Mouse (Mus musculus) liver, embryonic 15.5 days (tissue): ENCODE data around the gene Col24a1. TPM values are rescaled to one million over a fixed set of nuclear protein-coding genes. Genes with fewer than 3 reads are reported as not detected.

ENCODE experiments used
- ATAC-seq: fragments of 200-750 bp; cut with Nextera tagmentation; 2 replicates; pipeline ENCODE4 v1.8.0; 2017; ENCODE audit warnings: moderate number of reproducible peaks, mild to moderate bottlenecking, moderate library complexity; ENCODE audit not compliant: insufficient read depth
- H3K27ac ChIP-seq: fragments of 300-500 bp; sonication (generic); replicated peaks from 2 replicates; pipeline ENCODE4 v1.5.1; 2015; ENCODE audit warnings: mild to moderate bottlenecking, inconsistent platforms
- H3K27me3 ChIP-seq: fragments of 300-500 bp; sonication (generic); 2 replicates; pipeline ENCODE4 v1.6.1; 2015; ENCODE audit warnings: mild to moderate bottlenecking, inconsistent platforms
- H3K36me3 ChIP-seq: fragments of 300-500 bp; sonication (generic); replicated peaks from 2 replicates; pipeline ENCODE4 v1.6.1; 2015; ENCODE audit warnings: moderate library complexity, mild to moderate bottlenecking, inconsistent platforms
- H3K4me1 ChIP-seq: fragments of 300-500 bp; sonication (generic); replicated peaks from 2 replicates; pipeline ENCODE4 v1.6.1; 2015; ENCODE audit warnings: inconsistent platforms
- H3K4me2 ChIP-seq: fragments of 300-500 bp; sonication (generic); 2 replicates; pipeline ENCODE4 v1.6.1; 2015; ENCODE audit warnings: moderate library complexity, mild to moderate bottlenecking, inconsistent platforms
- H3K4me3 ChIP-seq: fragments of 300-500 bp; sonication (generic); replicated peaks from 2 replicates; pipeline ENCODE4 v1.5.1; 2015; ENCODE audit warnings: mild to moderate bottlenecking, inconsistent platforms
- H3K9ac ChIP-seq: fragments of 300-500 bp; sonication (generic); 2 replicates; pipeline ENCODE4 v1.6.1; 2015; ENCODE audit warnings: moderate library complexity, mild to moderate bottlenecking, inconsistent platforms
- H3K9me3 ChIP-seq: fragments of 300-500 bp; sonication (generic); replicated peaks from 2 replicates; pipeline ENCODE4 v1.6.1; 2016; ENCODE audit warnings: inconsistent platforms
- WGBS: fragments of 180-500 bp; shearing (Covaris S2); methylation state at CpG from one replicate; pipeline ENCODE4 v1.1.7; 2015; ENCODE audit warnings: mixed read lengths; ENCODE audit not compliant: insufficient replicate concordance; 5-methylcytosine and 5-hydroxymethylcytosine counted together
- polyA plus RNA-seq: library from polyadenylated mRNA; unstranded; fragments of >200 nt; fragmentation: Nextera tagmentation; extraction: Ambion mirVana; gene quantifications from 2 replicates; pipeline ENCODE4 v1.2.1, GENCODE M21; 2015

Gene Col24a1
- polyA plus RNA-seq, 1 experiment from 2014 or later = 0.21 TPM

DNA sequence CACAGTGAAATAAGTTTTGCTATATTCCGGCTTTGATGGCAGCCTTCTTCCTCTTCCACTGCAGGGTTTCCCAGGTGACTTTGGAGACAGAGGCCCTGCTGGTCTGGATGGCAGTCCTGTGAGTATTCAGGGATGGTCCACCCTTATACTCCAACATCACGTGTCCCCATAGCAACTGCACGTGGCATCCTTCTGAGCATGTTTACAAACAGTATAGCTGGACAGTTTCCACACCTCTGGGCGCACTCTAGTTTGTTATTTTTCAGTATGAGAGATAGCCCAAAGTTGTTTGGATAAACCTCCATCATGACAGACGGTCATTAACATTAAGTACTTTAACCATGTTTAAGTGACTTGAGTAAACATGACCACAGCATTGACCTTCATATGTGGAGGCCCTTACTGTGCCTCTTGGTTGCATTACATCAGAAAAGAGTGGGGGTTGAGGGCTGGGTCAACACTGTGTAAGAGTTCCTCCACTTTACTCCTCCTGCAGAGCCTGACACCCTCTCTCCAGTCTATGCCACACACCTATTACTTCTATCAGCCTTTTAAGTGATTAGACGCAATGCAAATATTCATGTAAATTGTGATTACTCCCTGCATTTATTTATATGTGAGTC lies 64.7 kb downstream of the Col24a1 start:
- no peak overlapping the region for H3K27ac ChIP-seq

DNA sequence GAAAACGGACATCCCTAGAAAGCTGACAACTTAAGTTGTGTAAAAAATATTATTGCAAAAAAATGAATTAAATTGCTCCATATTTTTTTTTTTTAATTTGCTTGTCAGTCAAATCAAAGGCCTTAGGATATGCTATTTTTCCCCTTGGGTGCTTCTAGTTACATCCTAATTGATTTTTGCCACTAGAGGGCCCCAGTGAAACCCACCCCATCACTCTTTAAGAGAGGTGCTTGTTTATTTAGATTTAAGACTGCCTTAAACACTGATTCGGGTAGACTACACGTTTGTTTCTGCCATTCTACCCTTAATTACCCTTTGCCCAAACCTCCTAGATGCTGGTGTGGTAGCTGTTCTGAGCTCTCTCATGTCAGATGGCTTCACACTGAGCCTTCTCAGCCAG lies 73.0 kb downstream of the Col24a1 start:
- no peak overlapping the region for H3K4me3 ChIP-seq
- WGBS = 22% methylated on average over 3 of the region's 3 CpGs
- H3K27me3 ChIP-seq = no peaks in the 10 kb centered on the region
- H3K4me2 ChIP-seq = no peak overlapping the region
- ATAC-seq = no peak
- no peaks in the 10 kb centered on the region for H3K36me3 ChIP-seq
- no peaks in the 10 kb centered on the region for H3K4me1 ChIP-seq
- no peaks in the 10 kb centered on the region for H3K9me3 ChIP-seq
- no peak overlapping the region for H3K9ac ChIP-seq
- no peak overlapping the region for H3K27ac ChIP-seq

More for the DNA sequence above, 64.7 kb downstream of the Col24a1 start:
- no peak overlapping the region for H3K9ac ChIP-seq
- H3K27me3 ChIP-seq = no peaks in the 10 kb centered on the region
- H3K4me1 ChIP-seq = no peaks in the 10 kb centered on the region
- no peaks in the 10 kb centered on the region for H3K9me3 ChIP-seq
- 61% methylated on average over 6 of the region's 6 CpGs for WGBS
- no peak overlapping the region for H3K4me3 ChIP-seq
- H3K4me2 ChIP-seq = no peak overlapping the region
- no peaks in the 10 kb centered on the region for H3K36me3 ChIP-seq
- no peak for ATAC-seq

DNA sequence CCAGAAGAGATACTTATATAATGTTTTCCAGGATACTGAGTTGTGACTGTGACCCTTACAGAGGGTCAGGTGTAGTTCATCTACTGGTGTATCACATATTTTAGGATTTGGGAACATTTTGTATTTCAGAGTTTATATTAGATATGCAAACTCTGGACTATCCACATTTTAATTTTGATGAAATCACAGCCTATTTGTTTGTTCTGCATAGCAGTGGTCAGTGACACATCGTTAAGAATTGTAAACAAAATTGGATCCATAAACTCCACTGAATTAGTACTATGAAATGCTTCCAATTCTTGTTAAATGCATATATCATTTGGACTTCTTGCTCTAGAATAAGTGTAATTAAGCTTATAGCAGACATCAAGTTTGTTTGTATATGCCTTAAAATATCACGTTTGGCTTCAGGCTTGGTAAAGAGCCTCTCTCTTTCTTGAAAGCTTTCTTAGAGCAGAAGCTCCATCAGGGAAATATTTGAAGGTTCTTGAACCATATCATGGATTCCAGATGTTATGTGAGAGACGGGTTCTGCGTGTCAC lies 75.0 kb downstream of the Col24a1 start:
- no peaks in the 10 kb centered on the region for H3K27me3 ChIP-seq
- no peaks in the 10 kb centered on the region for H3K4me1 ChIP-seq
- H3K9ac ChIP-seq = no peak overlapping the region
- no peaks in the 10 kb centered on the region for H3K36me3 ChIP-seq
- no peaks in the 10 kb centered on the region for H3K9me3 ChIP-seq
- no peak overlapping the region for H3K27ac ChIP-seq
- H3K4me3 ChIP-seq = no peak overlapping the region
- WGBS = 64% methylated on average over 4 of the region's 4 CpGs
- no peak overlapping the region for H3K4me2 ChIP-seq
- ATAC-seq = no peak

DNA sequence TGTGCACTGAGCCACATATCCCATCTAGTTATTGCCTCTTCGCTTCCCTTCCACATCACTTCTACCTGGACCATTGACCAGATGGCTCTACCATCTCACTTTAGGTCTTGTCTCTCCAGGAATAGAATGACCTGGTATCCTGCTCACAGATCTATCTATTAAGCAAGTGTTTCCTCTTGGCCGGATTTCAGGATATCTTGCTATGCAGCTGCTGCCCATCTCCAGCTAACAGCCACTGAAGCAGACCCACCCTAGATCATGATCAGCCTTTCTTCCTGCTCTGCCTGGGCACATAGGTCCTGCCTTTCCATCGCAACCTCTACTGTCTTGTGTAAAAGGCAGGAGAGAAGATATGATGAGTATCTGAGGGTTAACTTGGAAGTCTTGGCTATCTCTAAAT lies 84.0 kb downstream of the Col24a1 start:
- 71% methylated on average over 3 of the region's 3 CpGs for WGBS
- Histone ChIP-seq H3K4me2 (no peak overlapping the region), H3K4me1 (no peaks in the 10 kb centered on the region), H3K27ac (no peak overlapping the region), H3K9me3 (no peaks in the 10 kb centered on the region), H3K4me3 (no peak overlapping the region), H3K27me3 (no peaks in the 10 kb centered on the region), H3K36me3 (no peaks in the 10 kb centered on the region), H3K9ac (no peak overlapping the region)
- ATAC-seq = no peak

DNA sequence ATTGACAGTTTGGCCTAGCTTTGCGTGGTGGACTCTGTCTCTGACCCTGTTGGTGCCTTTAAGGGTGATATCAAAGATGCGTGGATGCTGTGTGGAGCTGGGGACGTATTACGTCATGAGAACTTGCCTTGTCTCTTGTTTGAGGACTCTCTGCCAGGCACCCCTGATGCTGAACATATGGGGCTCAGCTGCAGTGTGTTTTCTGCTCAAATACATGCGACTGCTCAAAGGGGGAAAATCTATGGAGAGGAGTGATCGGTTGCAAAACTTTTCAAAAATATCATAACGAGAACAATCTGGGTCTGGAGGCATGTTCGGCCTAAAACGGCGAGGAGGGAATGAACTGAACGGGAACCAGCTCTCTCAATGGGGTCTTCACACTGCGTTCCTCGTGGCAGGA lies 90.8 kb downstream of the Col24a1 start:
- Histone ChIP-seq H3K9me3 (no peaks in the 10 kb centered on the region), H3K27me3 (no peaks in the 10 kb centered on the region), H3K9ac (no peak overlapping the region), H3K4me2 (no peak overlapping the region), H3K4me1 (no peaks in the 10 kb centered on the region), H3K27ac (no peak overlapping the region), H3K4me3 (no peak overlapping the region), H3K36me3 (no peaks in the 10 kb centered on the region)
- 62% methylated on average over 13 of the region's 13 CpGs for WGBS
- ATAC-seq = no peak

DNA sequence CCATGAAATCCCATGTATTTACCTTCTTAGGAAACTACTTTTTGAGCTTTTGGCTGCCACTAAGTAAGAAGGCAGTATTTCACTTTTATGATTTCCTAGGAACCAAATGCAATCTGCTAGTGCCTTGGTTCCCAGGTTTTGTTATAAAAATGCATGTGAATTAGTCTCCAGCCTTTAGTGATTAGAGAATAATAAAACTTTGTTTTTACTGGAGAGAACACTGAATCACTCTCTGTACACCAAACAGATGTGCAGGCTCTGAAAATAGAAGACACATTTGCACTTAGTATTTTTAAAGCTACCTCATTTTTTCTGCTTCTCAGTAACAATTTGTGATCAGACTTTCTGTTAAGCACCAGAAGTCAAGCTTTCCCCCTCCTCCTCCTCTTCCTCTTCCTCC lies 94.2 kb downstream of the Col24a1 start:
- ATAC-seq = no peak
- no peaks in the 10 kb centered on the region for H3K9me3 ChIP-seq
- H3K9ac ChIP-seq = no peak overlapping the region
- H3K4me2 ChIP-seq = no peak overlapping the region
- H3K4me1 ChIP-seq = no peaks in the 10 kb centered on the region
- no peaks in the 10 kb centered on the region for H3K36me3 ChIP-seq
- no peak overlapping the region for H3K27ac ChIP-seq
- H3K27me3 ChIP-seq = no peaks in the 10 kb centered on the region
- no peak overlapping the region for H3K4me3 ChIP-seq

DNA sequence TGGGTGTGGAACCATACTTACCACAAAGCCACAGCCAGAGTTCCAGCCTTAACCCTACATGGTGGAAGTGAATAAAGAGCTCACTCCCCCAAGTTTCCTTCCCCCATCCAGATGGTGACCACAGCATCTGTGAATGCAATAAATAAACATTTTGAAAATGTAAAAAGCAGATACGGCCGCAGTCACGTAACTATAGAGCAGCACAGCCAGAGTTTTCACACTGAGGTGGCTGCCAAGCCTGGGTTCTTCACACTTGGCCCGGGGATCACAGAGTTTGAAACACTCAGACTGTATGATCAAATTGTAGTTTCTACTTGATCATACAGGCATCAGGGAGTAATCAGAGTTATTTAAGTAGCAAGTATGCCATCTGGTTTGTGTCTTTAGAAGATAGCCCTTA lies 98.4 kb downstream of the Col24a1 start:
- no peak overlapping the region for H3K4me3 ChIP-seq
- 63% methylated on average over 4 of the region's 4 CpGs for WGBS
- H3K4me1 ChIP-seq = no peaks in the 10 kb centered on the region
- ATAC-seq = no peak
- H3K9me3 ChIP-seq = no peaks in the 10 kb centered on the region
- no peak overlapping the region for H3K27ac ChIP-seq
- no peak overlapping the region for H3K4me2 ChIP-seq
- H3K27me3 ChIP-seq = no peaks in the 10 kb centered on the region
- H3K36me3 ChIP-seq = no peaks in the 10 kb centered on the region
- no peak overlapping the region for H3K9ac ChIP-seq

DNA sequence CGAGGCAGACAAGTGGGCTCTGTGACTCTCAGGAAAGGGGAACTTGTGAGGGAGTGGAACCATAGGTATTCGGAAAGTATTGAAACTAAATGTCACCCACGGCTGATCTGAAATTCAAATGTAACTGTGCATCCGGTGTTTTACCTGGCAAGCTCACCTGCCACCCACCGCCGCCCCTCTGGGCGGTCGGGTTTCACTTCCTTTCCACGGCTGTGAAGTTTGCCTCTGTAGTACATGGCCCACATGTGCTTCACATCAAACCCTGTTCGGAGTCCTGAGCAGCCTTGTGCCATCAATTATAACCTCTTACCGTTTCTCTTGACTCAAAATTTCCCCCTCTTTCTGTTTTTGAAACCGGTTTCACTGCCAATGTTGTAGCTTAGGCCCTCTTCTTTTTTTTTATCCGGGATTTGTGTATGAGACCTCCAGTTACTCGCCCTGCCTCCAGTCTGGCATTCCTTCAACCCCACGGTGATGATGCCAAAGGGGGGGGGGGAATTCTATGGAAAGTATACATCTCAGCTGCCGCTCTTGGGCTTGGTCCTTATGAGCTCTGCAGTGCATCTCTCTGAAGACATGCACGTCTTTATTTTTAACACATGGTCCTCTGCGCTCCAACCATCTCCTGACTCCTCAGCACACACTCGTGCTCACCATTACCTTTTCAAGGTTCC lies 99.9 kb downstream of the Col24a1 start:
- H3K4me2 ChIP-seq = no peak overlapping the region
- H3K36me3 ChIP-seq = no peaks in the 10 kb centered on the region
- no peaks in the 10 kb centered on the region for H3K4me1 ChIP-seq
- H3K4me3 ChIP-seq = no peak overlapping the region
- 68% methylated on average over 19 of the region's 19 CpGs for WGBS
- ATAC-seq = no peak
- H3K27me3 ChIP-seq = no peaks in the 10 kb centered on the region
- H3K27ac ChIP-seq = no peak overlapping the region
- no peaks in the 10 kb centered on the region for H3K9me3 ChIP-seq
- H3K9ac ChIP-seq = no peak overlapping the region

DNA sequence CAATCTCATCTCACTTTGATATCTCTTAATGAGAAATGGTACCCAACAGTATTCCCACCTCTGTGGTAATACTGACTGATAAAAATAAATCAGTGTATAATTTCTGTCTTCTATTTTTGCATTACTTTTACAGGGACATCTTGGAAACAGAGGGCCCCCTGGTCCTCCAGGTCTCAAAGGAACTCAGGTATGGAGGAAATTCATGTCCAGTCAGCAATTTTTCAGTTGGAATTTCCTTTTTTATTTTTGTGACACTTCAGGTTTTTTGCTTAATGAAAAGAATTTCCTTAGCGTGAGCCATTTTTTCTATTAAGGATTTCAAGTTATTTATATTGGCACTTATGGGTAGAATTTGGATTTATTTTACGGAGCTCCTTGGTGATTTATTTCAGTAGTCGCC lies 106.9 kb downstream of the Col24a1 start:
- Histone ChIP-seq H3K27me3 (no peaks in the 10 kb centered on the region), H3K4me3 (no peak overlapping the region), H3K4me1 (no peaks in the 10 kb centered on the region), H3K9me3 (no peaks in the 10 kb centered on the region), H3K27ac (no peak overlapping the region), H3K9ac (no peak overlapping the region), H3K36me3 (no peaks in the 10 kb centered on the region), H3K4me2 (no peak overlapping the region)
- no peak for ATAC-seq
- WGBS = 66% methylated on average over 3 of the region's 3 CpGs

DNA sequence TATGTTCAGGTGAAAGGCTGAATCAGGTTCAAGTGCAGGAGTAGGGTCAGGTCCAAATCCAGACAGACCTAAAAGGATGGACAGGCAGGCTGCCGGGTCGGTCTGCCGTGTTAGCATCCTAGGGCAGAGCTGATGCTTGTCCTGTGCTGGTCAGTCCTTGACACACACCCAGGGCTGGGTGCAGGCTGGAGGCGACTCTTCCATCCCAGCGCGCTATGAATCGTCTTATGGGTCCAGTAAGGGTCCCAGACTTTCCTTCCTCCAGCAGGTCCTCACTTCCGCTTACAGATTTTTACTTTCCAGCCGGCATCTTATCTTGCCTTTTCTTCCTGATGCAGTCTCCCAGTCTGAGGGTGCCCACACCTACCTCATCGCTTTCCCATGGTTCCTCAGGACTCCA lies 110.0 kb downstream of the Col24a1 start:
- Histone ChIP-seq H3K4me2 (no peak overlapping the region), H3K4me3 (no peak overlapping the region), H3K4me1 (no peaks in the 10 kb centered on the region), H3K27me3 (no peaks in the 10 kb centered on the region), H3K27ac (no peak overlapping the region), H3K9me3 (no peaks in the 10 kb centered on the region), H3K36me3 (no peaks in the 10 kb centered on the region), H3K9ac (no peak overlapping the region)
- ATAC-seq = no peak
- 67% methylated on average over 10 of the region's 10 CpGs for WGBS

DNA sequence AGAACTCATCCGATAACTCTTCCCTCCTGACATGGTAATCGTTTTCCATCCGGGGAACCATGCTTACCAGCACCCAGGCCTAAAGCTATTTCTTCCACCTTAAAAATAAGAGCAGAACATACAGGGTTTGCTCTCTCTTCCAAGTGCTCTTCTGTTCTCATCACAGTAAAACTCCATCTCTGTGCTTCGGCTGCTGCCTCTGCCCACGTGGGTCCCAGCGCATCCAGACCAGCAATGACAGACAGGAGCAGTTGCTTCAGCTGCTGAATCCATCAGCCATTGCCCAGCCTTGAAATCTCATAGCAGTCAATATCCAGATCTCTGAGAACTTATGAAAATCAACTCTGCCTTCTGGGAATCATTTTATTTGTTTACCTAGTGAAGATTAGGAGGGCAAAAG lies 110.7 kb downstream of the Col24a1 start:
- Histone ChIP-seq H3K4me3 (no peak overlapping the region), H3K27me3 (no peaks in the 10 kb centered on the region), H3K4me1 (no peaks in the 10 kb centered on the region), H3K4me2 (no peak overlapping the region), H3K27ac (no peak overlapping the region), H3K9me3 (no peaks in the 10 kb centered on the region), H3K36me3 (no peaks in the 10 kb centered on the region), H3K9ac (no peak overlapping the region)
- 71% methylated on average over 6 of the region's 6 CpGs for WGBS
- ATAC-seq = no peak

DNA sequence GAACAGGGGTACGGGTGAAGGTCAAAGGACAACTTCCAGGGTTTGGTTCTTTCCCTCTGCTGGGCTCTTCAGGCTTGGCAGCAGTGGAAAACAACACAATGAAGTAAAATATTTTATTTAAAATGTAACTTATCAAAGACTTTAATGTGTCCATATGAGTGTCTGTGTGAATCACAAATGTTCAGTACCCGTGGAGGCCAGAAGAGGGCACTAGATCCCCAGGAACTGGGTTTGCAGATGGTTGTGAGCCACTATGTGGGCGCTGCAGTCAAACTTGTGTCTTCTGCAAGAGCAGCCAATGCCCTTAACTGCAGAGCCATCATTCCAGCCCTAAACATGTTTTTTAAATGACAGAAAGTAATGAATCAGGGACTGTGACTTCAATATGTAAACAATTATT lies 115.8 kb downstream of the Col24a1 start:
- Histone ChIP-seq H3K27ac (no peak overlapping the region), H3K4me2 (no peak overlapping the region), H3K9me3 (no peaks in the 10 kb centered on the region), H3K4me3 (no peak overlapping the region), H3K4me1 (no peaks in the 10 kb centered on the region), H3K27me3 (no peaks in the 10 kb centered on the region), H3K9ac (no peak overlapping the region), H3K36me3 (no peaks in the 10 kb centered on the region)
- 42% methylated on average over 3 of the region's 3 CpGs for WGBS
- ATAC-seq = no peak
